Mouse (Mus musculus) ES-E14 (cell line): ENCODE measurements at regions not wholly inside any gene's neighbourhood (a gene's known extent, or its start where the extent isn't known, plus 50 kb on each side); places are given as distances from the start of the nearest gene placed in this dataset.

Experiments
- DNase-seq: peaks from one replicate; pipeline ENCODE4 v3.0.0-alpha.2; 2013; ENCODE audit warnings: low read depth, low spot score
- H3K27ac ChIP-seq: 2 replicates; pipeline ENCODE4 v1.5.1; 2012; ENCODE audit warnings: low read depth, mild to moderate bottlenecking, low read length, moderate library complexity, mixed read lengths; ENCODE audit not compliant: poor library complexity, insufficient read depth, severe bottlenecking
- H3K36me3 ChIP-seq: 2 replicates; pipeline ENCODE4 v1.6.1; 2012; ENCODE audit warnings: mild to moderate bottlenecking, low read length, moderate library complexity, mixed read lengths; ENCODE audit not compliant: control insufficient read depth, poor library complexity, insufficient read depth, severe bottlenecking
- H3K4me1 ChIP-seq, 2 experiments: fragments of 150-350 bp in 1 of 2; sonication (generic) in 1 of 2; 2 replicates each; pipeline ENCODE4 v1.6.1; 2012; ENCODE audit warnings: low read length in 2 of 2, mild to moderate bottlenecking in 1 of 2, mixed read lengths in 1 of 2; ENCODE audit not compliant: control insufficient read depth in 2 of 2, insufficient read depth in 2 of 2, poor library complexity in 1 of 2
- H3K4me3 ChIP-seq, 2 experiments: fragments of 150-350 bp in 1 of 2; sonication (generic) in 1 of 2; 2 replicates each; pipeline ENCODE4 v1.5.1; 2012; ENCODE audit warnings: low read length in 2 of 2, low read depth in 1 of 2, mild to moderate bottlenecking in 1 of 2, mixed read lengths in 1 of 2; ENCODE audit not compliant: insufficient read depth in 1 of 2, poor library complexity in 1 of 2, severe bottlenecking in 1 of 2
- H3K9ac ChIP-seq: 2 replicates; pipeline ENCODE4 v1.6.1; 2012; ENCODE audit warnings: low read depth, mild to moderate bottlenecking, low read length, mixed read lengths; ENCODE audit not compliant: poor library complexity, insufficient read depth, severe bottlenecking
- H3K9me3 ChIP-seq: fragments of 150-350 bp; sonication (generic); 2 replicates; pipeline ENCODE4 v1.6.1; 2012; ENCODE audit warnings: low read depth, mild to moderate bottlenecking, low read length; ENCODE audit not compliant: control insufficient read depth, insufficient read depth
- CHD2 ChIP-seq: IDR thresholded peaks from 2 replicates; pipeline ENCODE4 v1.6.1; 2014; ENCODE audit warnings: mild to moderate bottlenecking, low read depth, low read length, inconsistent platforms
- HCFC1 ChIP-seq: IDR thresholded peaks from 2 replicates; pipeline ENCODE4 v1.6.1; 2012; ENCODE audit warnings: low read length, inconsistent platforms, borderline replicate concordance; ENCODE audit not compliant: insufficient read depth
- MAFK ChIP-seq: IDR thresholded peaks from 2 replicates; pipeline ENCODE4 v1.6.1; 2014; ENCODE audit warnings: mild to moderate bottlenecking, low read depth, low read length, inconsistent platforms; ENCODE audit not compliant: insufficient read depth
- ZC3H11A ChIP-seq: IDR thresholded peaks from 2 replicates; pipeline ENCODE4 v1.6.1; 2012; ENCODE audit warnings: low read depth, mild to moderate bottlenecking, inconsistent platforms, low read length, borderline replicate concordance
- ZNF384 ChIP-seq: IDR thresholded peaks from 2 replicates; pipeline ENCODE4 v1.6.1; 2012; ENCODE audit warnings: low read depth, low read length, inconsistent platforms
- in situ Hi-C, 2 experiments: fragments of 600-800 bp; cut with MboI; formaldehyde crosslinking; loops; one replicate each; pipeline ENCODE4 v1.15.1; 2025; ENCODE audit warnings: low sequenced_read_pairs in 2 of 2, inconsistent platforms in 1 of 2; ENCODE audit not compliant: unreplicated experiment in 2 of 2

GRCm38 (mm10) chr2:21927656-21928055 is 299.6 kb upstream of the Myo3a start:
- no peak overlapping the region for H3K9ac ChIP-seq
- H3K36me3 ChIP-seq = no peaks in the 10 kb centered on the region
- DNase-seq = no peak
- H3K27ac ChIP-seq = no peak overlapping the region
- H3K4me1 ChIP-seq = no peaks in the 10 kb centered on the region
- no peak overlapping the region for H3K4me3 ChIP-seq
- peak; percentile 97 for TF ChIP-seq ZNF384
- TF ChIP-seq MAFK = no peak
- in situ Hi-C loops = loop anchor here in 1 of 2 experiments (10.0 to 25.0 kb wide), 2 partner anchors 643 to 935 kb away; no protein-coding TSS in a partner anchor
- no peaks in the 10 kb centered on the region for H3K9me3 ChIP-seq

DNA sequence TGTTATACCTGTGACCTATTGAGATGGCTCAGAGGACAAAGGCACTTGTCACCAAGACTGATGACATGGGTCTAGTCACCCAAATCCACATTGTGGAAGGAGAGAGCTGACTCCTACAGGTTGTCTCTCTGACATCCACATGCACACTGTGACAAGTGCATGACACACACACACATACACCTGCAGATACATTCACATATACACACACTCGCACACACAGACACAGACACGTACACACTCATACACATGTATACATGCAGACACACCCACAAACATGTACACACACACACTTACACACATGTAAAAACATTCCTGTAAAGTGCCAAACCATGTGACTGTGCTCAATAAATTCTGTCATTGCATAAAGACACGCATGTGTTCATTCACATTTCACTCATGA is 287.3 kb upstream of the Myo3a start:
- TF ChIP-seq ZC3H11A (no peak), ZNF384 (no peak), CHD2 (no peak), MAFK (no peak), HCFC1 (no peak)
- in situ Hi-C loops = loop anchor here in 1 of 2 experiments (10.0 to 25.0 kb wide), 2 partner anchors 785 to 922 kb away; no protein-coding TSS in a partner anchor
- DNase-seq = no peak
- Histone ChIP-seq H3K27ac (no peak overlapping the region), H3K9ac (no peak overlapping the region), H3K9me3 (no peaks in the 10 kb centered on the region), H3K4me3 (no peak overlapping the region), H3K4me1 (no peaks in the 10 kb centered on the region), H3K36me3 (no peaks in the 10 kb centered on the region)

- no peaks in the 10 kb centered on the region for H3K36me3 ChIP-seq
- no peak overlapping the region for H3K27ac ChIP-seq
- no peak overlapping the region for H3K9ac ChIP-seq
- no peaks in the 10 kb centered on the region for H3K4me1 ChIP-seq
- in situ Hi-C loops = loop anchor here in 1 of 2 experiments (10.0 to 25.0 kb wide), 2 partner anchors 784 to 921 kb away; no protein-coding TSS in a partner anchor
- H3K9me3 ChIP-seq = no peaks in the 10 kb centered on the region
- TF ChIP-seq MAFK (no peak), ZC3H11A (peak; percentile 40; the same call in 1 of the 2 replicates), ZNF384 (no peak), CHD2 (no peak), HCFC1 (no peak)
- no peak overlapping the region for H3K4me3 ChIP-seq
- DNase-seq = peak; percentile 37
Measured at GRCm38 (mm10) chr2:21940797-21941487, 286.4 kb upstream of the Myo3a start.

DNA sequence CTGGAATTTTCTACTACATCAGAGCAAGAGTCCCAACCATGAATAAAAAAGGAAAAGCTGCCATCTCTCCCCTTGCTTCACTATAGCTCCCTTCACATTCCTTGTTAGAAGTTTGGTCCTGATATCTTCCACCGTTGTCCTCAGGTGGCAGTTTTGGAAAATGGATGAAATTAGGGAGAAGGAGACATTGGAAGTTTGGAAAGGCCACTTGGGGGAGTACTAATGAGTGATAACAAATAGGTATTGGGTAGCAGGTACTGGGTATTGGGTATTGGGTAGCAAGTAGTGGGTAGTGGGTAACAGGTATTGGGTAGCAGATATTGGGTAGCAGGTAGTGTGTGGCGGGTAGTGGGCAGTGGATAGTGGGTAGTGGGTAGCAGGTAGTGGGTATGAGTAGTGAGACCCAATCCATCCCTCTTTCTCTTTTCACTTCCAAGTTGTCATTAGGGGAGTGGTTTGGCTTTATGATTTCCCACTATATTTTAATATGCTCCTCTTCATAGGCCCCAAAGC is 285.8 kb upstream of the Myo3a start:
- Histone ChIP-seq H3K27ac (no peak overlapping the region), H3K4me1 (no peaks in the 10 kb centered on the region), H3K9ac (no peak overlapping the region), H3K9me3 (no peaks in the 10 kb centered on the region), H3K36me3 (no peaks in the 10 kb centered on the region), H3K4me3 (no peak overlapping the region)
- in situ Hi-C loops = loop anchor here in 1 of 2 experiments (10.0 to 25.0 kb wide), 2 partner anchors 783 to 921 kb away; no protein-coding TSS in a partner anchor
- TF ChIP-seq HCFC1 (no peak), MAFK (no peak), ZNF384 (no peak), ZC3H11A (no peak)
- DNase-seq = no peak
